Mouse (Mus musculus): ENCODE measurements around the gene Nqo1. TPM values are rescaled to one million over a fixed set of nuclear protein-coding genes. Genes with fewer than 3 reads are reported as not detected.

Gene Nqo1
- total RNA-seq, 1 experiment = 12.7 TPM

DNA sequence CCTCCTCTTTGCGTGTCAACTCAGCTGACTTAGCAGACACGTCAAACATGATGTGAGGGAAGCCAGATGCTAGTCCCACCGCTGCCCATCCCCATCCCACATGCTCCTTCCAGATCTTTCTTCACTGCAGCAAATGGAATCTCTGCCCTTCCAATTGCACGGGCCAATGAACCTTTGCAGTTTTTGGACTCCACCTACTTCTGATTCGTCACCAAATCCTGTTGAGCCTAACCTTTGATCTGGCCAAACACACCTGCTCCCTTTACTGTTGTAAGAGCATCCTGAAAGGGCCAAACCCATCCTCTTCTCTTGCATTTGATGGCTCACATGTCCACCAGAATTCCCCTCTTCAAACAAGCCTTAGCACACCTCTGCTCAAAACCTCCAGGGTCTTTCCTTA lies 18.4 kb downstream of the Nqo1 start:
- no peak overlapping the region for H3K27ac ChIP-seq (ENCODE audit: insufficient read depth, low read depth, low read length, poor library complexity, severe bottlenecking)
- H3K9me3 ChIP-seq (ENCODE audit: control insufficient read depth, insufficient read depth, low read depth, low read length) = no peaks in the 10 kb centered on the region
- DNase-seq (ENCODE audit: low read depth, low spot score) = no peak
- H3K9ac ChIP-seq (ENCODE audit: insufficient read depth, low read depth, low read length, poor library complexity, severe bottlenecking) = no peak overlapping the region
- in situ Hi-C loops (cut with MboI; ENCODE audit: low sequenced_read_pairs in 2 of 2, unreplicated experiment in 2 of 2) = no loop called here
- H3K4me3 ChIP-seq (ENCODE audit: insufficient read depth in 1 of 2, low read depth in 1 of 2, low read length in 2 of 2, poor library complexity in 1 of 2, severe bottlenecking in 1 of 2) = no peak overlapping the region
- no peaks in the 10 kb centered on the region for H3K36me3 ChIP-seq (ENCODE audit: control insufficient read depth, insufficient read depth, low read length, poor library complexity, severe bottlenecking)
- TF ChIP-seq HCFC1 (IDR thresholded peaks at IDR 0.05; ENCODE audit: borderline replicate concordance, insufficient read depth, low read length) (no peak), MAFK (IDR thresholded peaks at IDR 0.05; ENCODE audit: insufficient read depth, low read depth, low read length) (no peak), ZC3H11A (IDR thresholded peaks at IDR 0.05; ENCODE audit: borderline replicate concordance, low read depth, low read length) (no peak), CHD2 (IDR thresholded peaks at IDR 0.05; ENCODE audit: low read depth, low read length) (no peak), ZNF384 (IDR thresholded peaks at IDR 0.05; ENCODE audit: low read depth, low read length) (no peak)
- no peaks in the 10 kb centered on the region for H3K4me1 ChIP-seq (ENCODE audit: control insufficient read depth in 2 of 2, insufficient read depth in 2 of 2, low read length in 2 of 2, poor library complexity in 1 of 2)

DNA sequence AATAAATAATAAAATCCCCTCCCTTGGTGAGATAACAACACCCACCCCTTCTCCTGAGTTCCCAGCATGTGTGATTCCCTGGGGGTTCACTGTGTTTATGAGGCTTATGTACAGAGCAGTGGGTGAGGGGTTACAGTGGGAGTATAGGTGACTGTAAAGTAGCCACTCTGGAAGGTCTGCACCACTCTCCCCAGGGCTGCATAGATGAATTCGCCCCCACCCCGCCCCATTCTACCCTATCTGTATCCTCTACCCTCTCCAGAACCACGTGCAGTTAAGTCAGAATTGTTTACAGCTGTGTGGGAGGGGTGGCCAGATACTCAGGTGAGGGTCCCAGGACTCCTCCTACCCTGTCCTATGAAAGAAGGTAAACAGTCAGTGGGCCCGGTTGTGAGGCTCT lies 20.1 kb downstream of the Nqo1 start:
- no peaks in the 10 kb centered on the region for H3K9me3 ChIP-seq (ENCODE audit: control insufficient read depth, insufficient read depth, low read depth, low read length)
- in situ Hi-C loops (cut with MboI; ENCODE audit: low sequenced_read_pairs in 2 of 2, unreplicated experiment in 2 of 2) = no loop called here
- no peak overlapping the region for H3K9ac ChIP-seq (ENCODE audit: insufficient read depth, low read depth, low read length, poor library complexity, severe bottlenecking)
- TF ChIP-seq CHD2 (IDR thresholded peaks at IDR 0.05; ENCODE audit: low read depth, low read length) (no peak), HCFC1 (IDR thresholded peaks at IDR 0.05; ENCODE audit: borderline replicate concordance, insufficient read depth, low read length) (no peak), ZNF384 (IDR thresholded peaks at IDR 0.05; ENCODE audit: low read depth, low read length) (no peak), ZC3H11A (IDR thresholded peaks at IDR 0.05; ENCODE audit: borderline replicate concordance, low read depth, low read length) (no peak), MAFK (IDR thresholded peaks at IDR 0.05; ENCODE audit: insufficient read depth, low read depth, low read length) (no peak)
- H3K36me3 ChIP-seq (ENCODE audit: control insufficient read depth, insufficient read depth, low read length, poor library complexity, severe bottlenecking) = no peaks in the 10 kb centered on the region
- no peak overlapping the region for H3K4me3 ChIP-seq (ENCODE audit: insufficient read depth in 1 of 2, low read depth in 1 of 2, low read length in 2 of 2, poor library complexity in 1 of 2, severe bottlenecking in 1 of 2)
- no peaks in the 10 kb centered on the region for H3K4me1 ChIP-seq (ENCODE audit: control insufficient read depth in 2 of 2, insufficient read depth in 2 of 2, low read length in 2 of 2, poor library complexity in 1 of 2)
- H3K27ac ChIP-seq (ENCODE audit: insufficient read depth, low read depth, low read length, poor library complexity, severe bottlenecking) = no peak overlapping the region
- no peak for DNase-seq (ENCODE audit: low read depth, low spot score)

GRCm38 (mm10) chr8:107381666-107382065 lies 21.3 kb downstream of the Nqo1 start:
- no peaks in the 10 kb centered on the region for H3K36me3 ChIP-seq (ENCODE audit: control insufficient read depth, insufficient read depth, low read length, poor library complexity, severe bottlenecking)
- in situ Hi-C loops (cut with MboI; ENCODE audit: low sequenced_read_pairs in 2 of 2, unreplicated experiment in 2 of 2) = no loop called here
- H3K9ac ChIP-seq (ENCODE audit: insufficient read depth, low read depth, low read length, poor library complexity, severe bottlenecking) = no peak overlapping the region
- DNase-seq (ENCODE audit: low read depth, low spot score) = no peak
- TF ChIP-seq ZNF384 (IDR thresholded peaks at IDR 0.05; ENCODE audit: low read depth, low read length) = no peak
- no peak for TF ChIP-seq MAFK (IDR thresholded peaks at IDR 0.05; ENCODE audit: insufficient read depth, low read depth, low read length)
- TF ChIP-seq ZC3H11A (IDR thresholded peaks at IDR 0.05; ENCODE audit: borderline replicate concordance, low read depth, low read length) = no peak
- no peak for TF ChIP-seq HCFC1 (IDR thresholded peaks at IDR 0.05; ENCODE audit: borderline replicate concordance, insufficient read depth, low read length)
- no peak for TF ChIP-seq CHD2 (IDR thresholded peaks at IDR 0.05; ENCODE audit: low read depth, low read length)
- H3K4me3 ChIP-seq (ENCODE audit: insufficient read depth in 1 of 2, low read depth in 1 of 2, low read length in 2 of 2, poor library complexity in 1 of 2, severe bottlenecking in 1 of 2) = no peak overlapping the region
- no peaks in the 10 kb centered on the region for H3K9me3 ChIP-seq (ENCODE audit: control insufficient read depth, insufficient read depth, low read depth, low read length)
- H3K27ac ChIP-seq (ENCODE audit: insufficient read depth, low read depth, low read length, poor library complexity, severe bottlenecking) = no peak overlapping the region
- H3K4me1 ChIP-seq (ENCODE audit: control insufficient read depth in 2 of 2, insufficient read depth in 2 of 2, low read length in 2 of 2, poor library complexity in 1 of 2) = no peaks in the 10 kb centered on the region

- no peak overlapping the region for H3K4me3 ChIP-seq (ENCODE audit: insufficient read depth in 1 of 2, low read depth in 1 of 2, low read length in 2 of 2, poor library complexity in 1 of 2, severe bottlenecking in 1 of 2)
- no peaks in the 10 kb centered on the region for H3K9me3 ChIP-seq (ENCODE audit: control insufficient read depth, insufficient read depth, low read depth, low read length)
- TF ChIP-seq ZC3H11A (IDR thresholded peaks at IDR 0.05; ENCODE audit: borderline replicate concordance, low read depth, low read length) (no peak), ZNF384 (IDR thresholded peaks at IDR 0.05; ENCODE audit: low read depth, low read length) (no peak), MAFK (IDR thresholded peaks at IDR 0.05; ENCODE audit: insufficient read depth, low read depth, low read length) (no peak), CHD2 (IDR thresholded peaks at IDR 0.05; ENCODE audit: low read depth, low read length) (no peak), HCFC1 (IDR thresholded peaks at IDR 0.05; ENCODE audit: borderline replicate concordance, insufficient read depth, low read length) (no peak)
- no peaks in the 10 kb centered on the region for H3K4me1 ChIP-seq (ENCODE audit: control insufficient read depth in 2 of 2, insufficient read depth in 2 of 2, low read length in 2 of 2, poor library complexity in 1 of 2)
- H3K9ac ChIP-seq (ENCODE audit: insufficient read depth, low read depth, low read length, poor library complexity, severe bottlenecking) = no peak overlapping the region
- in situ Hi-C loops (cut with MboI; ENCODE audit: low sequenced_read_pairs in 2 of 2, unreplicated experiment in 2 of 2) = no loop called here
- H3K36me3 ChIP-seq (ENCODE audit: control insufficient read depth, insufficient read depth, low read length, poor library complexity, severe bottlenecking) = no peaks in the 10 kb centered on the region
- no peak for DNase-seq (ENCODE audit: low read depth, low spot score)
- H3K27ac ChIP-seq (ENCODE audit: insufficient read depth, low read depth, low read length, poor library complexity, severe bottlenecking) = no peak overlapping the region
Measured at GRCm38 (mm10) chr8:107380734-107381133, 22.3 kb downstream of the Nqo1 start.

DNA sequence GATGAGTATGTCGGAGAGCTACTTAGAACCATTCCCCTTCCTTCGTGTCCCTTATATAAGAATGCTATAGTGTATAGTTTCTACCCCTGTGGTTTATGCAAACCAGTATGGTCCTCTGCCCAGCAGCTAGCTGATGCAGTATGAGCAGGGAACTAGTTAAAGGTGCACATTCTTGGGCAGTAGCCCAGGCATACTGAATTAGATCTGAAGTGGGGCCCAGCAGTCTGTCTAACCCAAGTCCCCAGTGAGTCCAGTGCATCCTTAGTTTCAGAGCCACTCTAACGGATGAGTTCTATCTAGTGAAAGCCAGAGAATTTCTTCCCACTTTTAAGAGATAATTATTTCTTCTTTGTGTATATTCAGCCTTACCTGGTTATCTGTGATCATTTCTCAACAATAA lies 25.7 kb downstream of the Nqo1 start:
- Histone ChIP-seq H3K9ac (ENCODE audit: insufficient read depth, low read depth, low read length, poor library complexity, severe bottlenecking) (no peak overlapping the region), H3K4me1 (ENCODE audit: control insufficient read depth in 2 of 2, insufficient read depth in 2 of 2, low read length in 2 of 2, poor library complexity in 1 of 2) (no peaks in the 10 kb centered on the region), H3K9me3 (ENCODE audit: control insufficient read depth, insufficient read depth, low read depth, low read length) (no peaks in the 10 kb centered on the region), H3K4me3 (ENCODE audit: insufficient read depth in 1 of 2, low read depth in 1 of 2, low read length in 2 of 2, poor library complexity in 1 of 2, severe bottlenecking in 1 of 2) (no peak overlapping the region), H3K36me3 (ENCODE audit: control insufficient read depth, insufficient read depth, low read length, poor library complexity, severe bottlenecking) (no peaks in the 10 kb centered on the region), H3K27ac (ENCODE audit: insufficient read depth, low read depth, low read length, poor library complexity, severe bottlenecking) (no peak overlapping the region)
- TF ChIP-seq MAFK (IDR thresholded peaks at IDR 0.05; ENCODE audit: insufficient read depth, low read depth, low read length) (no peak), HCFC1 (IDR thresholded peaks at IDR 0.05; ENCODE audit: borderline replicate concordance, insufficient read depth, low read length) (no peak), ZC3H11A (IDR thresholded peaks at IDR 0.05; ENCODE audit: borderline replicate concordance, low read depth, low read length) (no peak), CHD2 (IDR thresholded peaks at IDR 0.05; ENCODE audit: low read depth, low read length) (no peak), ZNF384 (IDR thresholded peaks at IDR 0.05; ENCODE audit: low read depth, low read length) (no peak)
- no peak for DNase-seq (ENCODE audit: low read depth, low spot score)
- in situ Hi-C loops (cut with MboI; ENCODE audit: low sequenced_read_pairs in 2 of 2, unreplicated experiment in 2 of 2) = no loop called here

Measured in ES-E14 (cell line).